Mouse (Mus musculus) ES-Bruce4 (cell line): Measurements from ENCODE around the gene Ints11.

Experiments
- CTCF ChIP-seq: IDR thresholded peaks from one replicate; pipeline ENCODE4 v1.8.1; 2011; ENCODE audit warnings: low read depth, low read length
- EP300 ChIP-seq: IDR thresholded peaks from 2 replicates; pipeline ENCODE4 v1.6.1; 2011; ENCODE audit warnings: low read depth, low read length; ENCODE audit not compliant: insufficient read depth
- POLR2A ChIP-seq: IDR thresholded peaks from one replicate; pipeline ENCODE4 v1.8.1; 2011; ENCODE audit warnings: low read length; ENCODE audit not compliant: insufficient read depth

GRCm38 (mm10) chr4:155891011-155891471 lies 21.7 kb downstream of the Ints11 start:
- no peak for TF ChIP-seq CTCF
- TF ChIP-seq EP300, result no peak
- TF ChIP-seq POLR2A, result no peak
